Mouse (Mus musculus) embryo, embryonic 11.5 days (tissue): ENCODE measurements around the gene Trappc3.

Experiments
- DNase-seq: peaks from one replicate; pipeline ENCODE4 v3.0.0-alpha.2; 2012; ENCODE audit warnings: low read depth, low spot score

The Trappc3 gene

GRCm38 (mm10) chr4:126250659-126251058 is 11.5 kb upstream of the Trappc3 start:
- DNase-seq, result no peak

GRCm38 (mm10) chr4:126251655-126252254 is 10.4 kb upstream of the Trappc3 start:
- no peak for DNase-seq

- no peak for DNase-seq
Measured at GRCm38 (mm10) chr4:126252411-126253237, 9.5 kb upstream of the Trappc3 start.

- DNase-seq, result no peak
Measured at GRCm38 (mm10) chr4:126253637-126254272, 8.4 kb upstream of the Trappc3 start.

GRCm38 (mm10) chr4:126254315-126255112 is 7.6 kb upstream of the Trappc3 start:
- no peak for DNase-seq

- DNase-seq, result no peak
Measured at GRCm38 (mm10) chr4:126255113-126256001, 6.8 kb upstream of the Trappc3 start.

GRCm38 (mm10) chr4:126256131-126256791 is 5.9 kb upstream of the Trappc3 start, which contains the start of gene Map7d1:
TSS of gene Map7d1 (minus strand) at chr4:126256343.
- DNase-seq, result peak; percentile 78

GRCm38 (mm10) chr4:126256967-126257881 is 4.9 kb upstream of the Trappc3 start:
- no peak for DNase-seq

GRCm38 (mm10) chr4:126259063-126259462 is 3.1 kb upstream of the Trappc3 start:
- no peak for DNase-seq

GRCm38 (mm10) chr4:126259523-126260160 is 2.5 kb upstream of the Trappc3 start:
- peak; percentile 68 for DNase-seq

GRCm38 (mm10) chr4:126260520-126261201 is 1.5 kb upstream of the Trappc3 start:
- DNase-seq, result no peak

- DNase-seq, result no peak
Measured at GRCm38 (mm10) chr4:126261266-126261665, 859 bp upstream of the Trappc3 start.

- no peak for DNase-seq
Measured at GRCm38 (mm10) chr4:126261675-126262074, 450 bp upstream of the Trappc3 start.

- DNase-seq, result no peak
Measured at GRCm38 (mm10) chr4:126269292-126269691, 7.2 kb downstream of the Trappc3 start.

- DNase-seq, result no peak
Measured at GRCm38 (mm10) chr4:126273753-126274152, 11.6 kb downstream of the Trappc3 start.

GRCm38 (mm10) chr4:126275081-126275480 is 13.0 kb downstream of the Trappc3 start:
- DNase-seq, result no peak

- DNase-seq, result no peak
Measured at GRCm38 (mm10) chr4:126275681-126276131, 13.6 kb downstream of the Trappc3 start.
